Mouse (Mus musculus): Measurements from ENCODE around the gene Camta2. TPM values are rescaled to one million over a fixed set of nuclear protein-coding genes. Genes with fewer than 3 reads are reported as not detected.
A peak's percentile ranks its signal among the peaks of the same experiment; 100 is the strongest.

Gene Camta2
- total and polyA plus RNA-seq, 3 experiments, result 32.5 to 37.9 (median 37.8) TPM

DNA sequence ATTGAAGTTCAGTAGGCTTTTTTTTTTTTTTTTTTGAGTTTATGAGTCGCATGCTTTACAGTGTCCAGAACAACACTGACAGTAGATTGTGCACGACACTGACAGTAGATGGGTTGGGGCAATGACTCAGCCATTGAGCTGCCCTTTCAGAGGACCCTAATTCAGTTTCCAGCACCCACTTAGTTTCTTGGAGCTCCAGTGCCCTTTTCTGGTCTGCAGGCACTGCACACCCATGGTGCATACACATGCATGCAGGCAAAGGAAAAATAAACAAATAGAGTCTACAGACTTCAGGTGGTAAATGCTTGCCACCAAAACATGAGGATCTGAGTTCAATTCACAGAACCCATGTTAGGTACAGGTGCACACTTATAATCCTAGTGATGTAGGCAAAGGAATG is 38.7 kb upstream of the Camta2 start:
- no peak overlapping the region for H3K27ac ChIP-seq
- intact Hi-C loops (cut with DNase I), result no loop called here
- no peak for TF ChIP-seq CTCF (IDR thresholded peaks at IDR 0.05)
- DNase-seq, result no peak
- no peaks in the 10 kb centered on the region; the same call in 1 of the 2 replicates for H3K36me3 ChIP-seq (ENCODE audit: control insufficient read depth, insufficient read depth, low read length)
- H3K79me2 ChIP-seq (replicated peaks; ENCODE audit: control insufficient read depth, insufficient read depth, low read length), result no peaks in the 10 kb centered on the region
- 77% methylated on average over 2 of the region's 2 CpGs for WGBS
- H3K9ac ChIP-seq (ENCODE audit: low read depth, low read length), result no peak overlapping the region
- no peak overlapping the region for H3K4me3 ChIP-seq
- H3K4me1 ChIP-seq (ENCODE audit: control insufficient read depth, insufficient read depth, low read length), result no peaks in the 10 kb centered on the region
- H3K27me3 ChIP-seq (ENCODE audit: control insufficient read depth, insufficient read depth, low read length), result no peaks in the 10 kb centered on the region

DNA sequence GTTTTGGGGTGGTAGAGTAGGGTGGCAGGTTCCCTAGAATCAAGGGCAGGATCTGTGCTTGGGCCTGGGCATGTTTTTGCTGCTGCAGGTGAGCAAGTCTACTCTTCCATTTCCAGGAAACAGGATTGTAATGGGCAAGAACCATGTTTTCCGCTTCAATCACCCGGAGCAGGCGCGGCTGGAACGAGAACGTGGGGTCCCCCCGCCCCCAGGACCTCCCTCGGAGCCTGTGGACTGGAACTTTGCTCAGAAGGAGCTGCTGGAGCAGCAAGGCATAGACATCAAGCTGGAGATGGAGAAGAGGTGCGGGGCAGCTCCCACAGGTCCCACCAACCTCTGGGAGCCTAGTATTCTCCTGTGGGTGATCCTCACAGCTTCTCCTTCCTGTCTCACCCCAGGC is 36.8 kb upstream of the Camta2 start:
- no peak overlapping the region for H3K4me3 ChIP-seq
- H3K36me3 ChIP-seq (ENCODE audit: control insufficient read depth, insufficient read depth, low read length), result no peaks in the 10 kb centered on the region; the same call in 1 of the 2 replicates
- H3K9ac ChIP-seq (ENCODE audit: low read depth, low read length), result no peak overlapping the region
- no peaks in the 10 kb centered on the region for H3K79me2 ChIP-seq (replicated peaks; ENCODE audit: control insufficient read depth, insufficient read depth, low read length)
- no peak for DNase-seq
- 93% methylated on average over 9 of the region's 9 CpGs for WGBS
- no peaks in the 10 kb centered on the region for H3K27me3 ChIP-seq (ENCODE audit: control insufficient read depth, insufficient read depth, low read length)
- TF ChIP-seq EP300 (IDR thresholded peaks at IDR 0.05; ENCODE audit: insufficient read depth, low read depth, low read length) (no peak), CTCF (IDR thresholded peaks at IDR 0.05) (no peak), POLR2A (IDR thresholded peaks at IDR 0.05; ENCODE audit: insufficient read depth, low read depth, low read length) (no peak)
- no peak overlapping the region for H3K27ac ChIP-seq
- intact Hi-C loops (cut with DNase I), result no loop called here
- H3K4me1 ChIP-seq (ENCODE audit: control insufficient read depth, insufficient read depth, low read length), result no peaks in the 10 kb centered on the region

GRCm38 (mm10) chr11:70721072-70721471 is 33.2 kb upstream of the Camta2 start:
- H3K9ac ChIP-seq (ENCODE audit: low read depth, low read length), result no peak overlapping the region
- WGBS, result 53% methylated on average over 3 of the region's 3 CpGs
- no peaks in the 10 kb centered on the region for H3K27me3 ChIP-seq (ENCODE audit: control insufficient read depth, insufficient read depth, low read length)
- H3K4me3 ChIP-seq, result no peak overlapping the region
- no peaks in the 10 kb centered on the region for H3K36me3 ChIP-seq (ENCODE audit: control insufficient read depth, insufficient read depth, low read length)
- no peaks in the 10 kb centered on the region for H3K4me1 ChIP-seq (ENCODE audit: control insufficient read depth, insufficient read depth, low read length)
- peak in 1 of 2 experiments; percentile 36 for DNase-seq
- H3K27ac ChIP-seq, result peak overlapping the region; percentile 6; the same call in 1 of the 2 replicates
- intact Hi-C loops (cut with DNase I), result no loop called here
- H3K79me2 ChIP-seq (replicated peaks; ENCODE audit: control insufficient read depth, insufficient read depth, low read length), result no peaks in the 10 kb centered on the region
- TF ChIP-seq EP300 (IDR thresholded peaks at IDR 0.05; ENCODE audit: insufficient read depth, low read depth, low read length), result no peak

- TF ChIP-seq POLR2A (IDR thresholded peaks at IDR 0.05; ENCODE audit: insufficient read depth, low read depth, low read length) (no peak), EP300 (IDR thresholded peaks at IDR 0.05; ENCODE audit: insufficient read depth, low read depth, low read length) (no peak), CTCF (IDR thresholded peaks at IDR 0.05) (no peak)
- intact Hi-C loops (cut with DNase I), result no loop called here
- Histone ChIP-seq H3K4me3 (no peak overlapping the region), H3K4me1 (ENCODE audit: control insufficient read depth, insufficient read depth, low read length) (no peaks in the 10 kb centered on the region), H3K79me2 (replicated peaks; ENCODE audit: control insufficient read depth, insufficient read depth, low read length) (no peaks in the 10 kb centered on the region), H3K9ac (ENCODE audit: low read depth, low read length) (no peak overlapping the region), H3K27me3 (ENCODE audit: control insufficient read depth, insufficient read depth, low read length) (no peaks in the 10 kb centered on the region), H3K27ac (peak overlapping the region; percentile 6; the same call in 1 of the 2 replicates), H3K36me3 (ENCODE audit: control insufficient read depth, insufficient read depth, low read length) (no peaks in the 10 kb centered on the region)
- no peak for DNase-seq
- WGBS, result 59% methylated on average over 3 of the region's 3 CpGs
Observed at GRCm38 (mm10) chr11:70720567-70720966, 32.7 kb upstream of the Camta2 start.

DNA sequence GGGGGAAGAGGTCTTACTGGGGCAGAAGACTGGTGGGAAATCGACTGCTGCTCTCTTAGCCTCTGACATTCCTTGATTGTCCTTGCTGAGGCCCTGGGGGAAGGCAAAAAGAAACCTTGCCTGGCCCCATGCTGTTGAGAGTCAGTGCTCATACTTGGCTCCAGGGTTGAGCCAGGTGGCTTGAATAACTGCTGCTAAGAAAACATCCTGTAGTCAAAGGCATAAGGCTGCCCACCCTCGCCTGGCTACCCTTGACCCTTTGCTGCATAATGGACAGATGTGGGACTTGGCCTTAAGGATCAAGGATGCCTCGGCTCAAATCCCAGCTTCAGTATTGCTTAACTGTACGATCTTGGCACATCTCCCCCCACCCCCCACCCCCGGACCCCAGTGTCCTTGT is 30.6 kb upstream of the Camta2 start:
- H3K36me3 ChIP-seq (ENCODE audit: control insufficient read depth, insufficient read depth, low read length), result no peaks in the 10 kb centered on the region

GRCm38 (mm10) chr11:70715832-70716231 is 27.9 kb upstream of the Camta2 start:
- no peaks in the 10 kb centered on the region for H3K27me3 ChIP-seq (ENCODE audit: control insufficient read depth, insufficient read depth, low read length)
- H3K4me3 ChIP-seq, result no peak overlapping the region
- H3K79me2 ChIP-seq (replicated peaks; ENCODE audit: control insufficient read depth, insufficient read depth, low read length), result no peaks in the 10 kb centered on the region
- H3K27ac ChIP-seq, result no peak overlapping the region
- 81% methylated on average over 6 of the region's 6 CpGs for WGBS
- DNase-seq, result no peak
- no peaks in the 10 kb centered on the region for H3K36me3 ChIP-seq (ENCODE audit: control insufficient read depth, insufficient read depth, low read length)
- no peak for TF ChIP-seq EP300 (IDR thresholded peaks at IDR 0.05; ENCODE audit: insufficient read depth, low read depth, low read length)
- TF ChIP-seq CTCF (IDR thresholded peaks at IDR 0.05), result no peak
- no peak for TF ChIP-seq POLR2A (IDR thresholded peaks at IDR 0.05; ENCODE audit: insufficient read depth, low read depth, low read length)
- no peak overlapping the region for H3K9ac ChIP-seq (ENCODE audit: low read depth, low read length)
- intact Hi-C loops (cut with DNase I), result no loop called here
- no peaks in the 10 kb centered on the region for H3K4me1 ChIP-seq (ENCODE audit: control insufficient read depth, insufficient read depth, low read length)

More for the DNA sequence above, 30.6 kb upstream of the Camta2 start:
- no peak overlapping the region for H3K27ac ChIP-seq
- no peak for DNase-seq
- no peak overlapping the region for H3K4me3 ChIP-seq
- WGBS, result 75% methylated on average over 5 of the region's 5 CpGs
- TF ChIP-seq CTCF (IDR thresholded peaks at IDR 0.05) (no peak), POLR2A (IDR thresholded peaks at IDR 0.05; ENCODE audit: insufficient read depth, low read depth, low read length) (no peak), EP300 (IDR thresholded peaks at IDR 0.05; ENCODE audit: insufficient read depth, low read depth, low read length) (no peak)
- H3K79me2 ChIP-seq (replicated peaks; ENCODE audit: control insufficient read depth, insufficient read depth, low read length), result no peaks in the 10 kb centered on the region
- no peak overlapping the region for H3K9ac ChIP-seq (ENCODE audit: low read depth, low read length)
- no peaks in the 10 kb centered on the region for H3K27me3 ChIP-seq (ENCODE audit: control insufficient read depth, insufficient read depth, low read length)
- H3K4me1 ChIP-seq (ENCODE audit: control insufficient read depth, insufficient read depth, low read length), result no peaks in the 10 kb centered on the region
- intact Hi-C loops (cut with DNase I), result no loop called here
